In genomic region chr1:86440887-86441723, GRCm38 (mm10) we compare ENCODE assay signal across 8 mouse cellular contexts. TPM values are rescaled to one million over a fixed set of nuclear protein-coding genes. Genes with fewer than 3 reads are reported as not detected.
A peak's percentile ranks its signal among the peaks of the same experiment; 100 is the strongest.
DNase-seq lines count a peak whose midpoint lies in the region; ATAC-seq and TF ChIP-seq lines count a peak whose summit lies in the region.

No protein-coding gene starts in this region.

- H3K9me3 ChIP-seq in forebrain, postnatal 0 days (ENCODE audit: low read length), result no peaks in the 10 kb centered on the region
- H3K9me3 ChIP-seq in intestine, embryonic 14.5 days (ENCODE audit: control insufficient read depth, low read length), result no peaks in the 10 kb centered on the region
- H3K9me3 ChIP-seq in liver, embryonic 11.5 days (ENCODE audit: control insufficient read depth, low read length), result no peaks in the 10 kb centered on the region
- H3K9me3 ChIP-seq in midbrain, postnatal 0 days (ENCODE audit: low read length), result no peaks in the 10 kb centered on the region
- H3K9me3 ChIP-seq in stomach, postnatal 0 days (ENCODE audit: control insufficient read depth, low read length), result no peaks in the 10 kb centered on the region

- peak overlapping the region; percentile 47 for H3K4me3 ChIP-seq in cerebellum, adult 2 months (replicated peaks; ENCODE audit: insufficient read depth, low read depth, low read length)
- H3K4me3 ChIP-seq in forebrain, postnatal 0 days (ENCODE audit: low read depth, low read length), result peak overlapping the region; percentile 44
- peak overlapping the region; percentile 40 for H3K4me3 ChIP-seq in intestine, embryonic 14.5 days (ENCODE audit: low read depth, low read length)
- H3K4me3 ChIP-seq in liver, embryonic 11.5 days (ENCODE audit: low read depth, low read length), result peak overlapping the region; percentile 59
- H3K4me3 ChIP-seq in midbrain, postnatal 0 days (ENCODE audit: low read depth, low read length), result peak overlapping the region; percentile 48
- peak overlapping the region; percentile 48 for H3K4me3 ChIP-seq in stomach, postnatal 0 days (ENCODE audit: low read depth, low read length)

- peaks cover 8% of the 10 kb centered on the region; the same call in 1 of the 2 replicates for H3K4me1 ChIP-seq in cerebellum, adult 2 months (ENCODE audit: control insufficient read depth, insufficient read depth, low read length)
- H3K4me1 ChIP-seq in forebrain, postnatal 0 days (ENCODE audit: insufficient read depth), result peaks cover 19% of the 10 kb centered on the region; the same call in 1 of the 2 replicates
- peaks cover 44% of the 10 kb centered on the region for H3K4me1 ChIP-seq in intestine, embryonic 14.5 days (replicated peaks; ENCODE audit: control insufficient read depth, insufficient read depth, low read length)
- peaks cover 38% of the 10 kb centered on the region for H3K4me1 ChIP-seq in liver, embryonic 11.5 days (replicated peaks; ENCODE audit: control insufficient read depth, insufficient read depth, low read length)
- H3K4me1 ChIP-seq in midbrain, postnatal 0 days (ENCODE audit: insufficient read depth, low read length), result peaks cover 12% of the 10 kb centered on the region
- peaks cover 11% of the 10 kb centered on the region for H3K4me1 ChIP-seq in stomach, postnatal 0 days (replicated peaks; ENCODE audit: control insufficient read depth, insufficient read depth)

- 0 out of 2 replicates have a peak, but pooled peaks have one; percentile 25 for TF ChIP-seq POLR2A in cerebellum, adult 2 months (IDR thresholded peaks at IDR 0.05; ENCODE audit: borderline replicate concordance, insufficient read depth, low read length)

- peak; percentile 59 for DNase-seq in ovary, adult 18-20 months (ENCODE audit: low spot score)
- DNase-seq in ovary, postnatal 10 days (ENCODE audit: low spot score), result no peak
- DNase-seq in cerebellum, adult 2 months, result peak; percentile 59 to 69
- DNase-seq in forebrain, postnatal 0 days, result peak; percentile 89
- DNase-seq in intestine, embryonic 14.5 days (ENCODE audit: low spot score), result peak; percentile 79
- DNase-seq in liver, embryonic 11.5 days (ENCODE audit: low spot score), result peak; percentile 73
- DNase-seq in midbrain, postnatal 0 days (ENCODE audit: low spot score), result peak; percentile 86
- peak; percentile 89 for DNase-seq in stomach, postnatal 0 days (ENCODE audit: low spot score)

- H3K27me3 ChIP-seq in cerebellum, adult 2 months (ENCODE audit: control insufficient read depth, insufficient read depth, low read length), result no peaks in the 10 kb centered on the region
- no peaks in the 10 kb centered on the region for H3K27me3 ChIP-seq in forebrain, postnatal 0 days (ENCODE audit: insufficient read depth, low read length)
- no peaks in the 10 kb centered on the region for H3K27me3 ChIP-seq in intestine, embryonic 14.5 days (replicated peaks; ENCODE audit: control insufficient read depth, insufficient read depth, low read length)
- H3K27me3 ChIP-seq in liver, embryonic 11.5 days (replicated peaks; ENCODE audit: control insufficient read depth, insufficient read depth, low read length), result 0 out of 2 replicates have a peak, but pooled peaks cover 3% of the 10 kb centered on the region
- H3K27me3 ChIP-seq in midbrain, postnatal 0 days (ENCODE audit: insufficient read depth, low read length), result no peaks in the 10 kb centered on the region
- no peaks in the 10 kb centered on the region for H3K27me3 ChIP-seq in stomach, postnatal 0 days (ENCODE audit: control insufficient read depth, insufficient read depth, low read length)

- under 1% methylated on average over 29 of the region's 29 CpGs for WGBS in cerebellum, adult 2 months
- WGBS in forebrain, postnatal 0 days, result 1% methylated on average over 29 of the region's 29 CpGs
- under 1% methylated on average over 29 of the region's 29 CpGs for WGBS in intestine, embryonic 14.5 days
- WGBS in liver, embryonic 11.5 days, result under 1% methylated on average over 29 of the region's 29 CpGs
- 1% methylated on average over 29 of the region's 29 CpGs for WGBS in midbrain, postnatal 0 days
- WGBS in stomach, postnatal 0 days, result under 1% methylated on average over 29 of the region's 29 CpGs

- TF ChIP-seq EP300 in stomach, postnatal 0 days (optimal IDR thresholded peaks at IDR 0.05), result peak; percentile 10

- peak overlapping the region; percentile 90 for H3K27ac ChIP-seq in cerebellum, adult 2 months (ENCODE audit: insufficient read depth, low read length)
- H3K27ac ChIP-seq in forebrain, postnatal 0 days (ENCODE audit: low read depth, low read length), result peak overlapping the region; percentile 99
- H3K27ac ChIP-seq in intestine, embryonic 14.5 days (ENCODE audit: low read depth), result peak overlapping the region; percentile 100
- peak overlapping the region; percentile 98 for H3K27ac ChIP-seq in liver, embryonic 11.5 days (ENCODE audit: low read depth, low read length)
- H3K27ac ChIP-seq in midbrain, postnatal 0 days (ENCODE audit: low read depth, low read length), result peak overlapping the region; percentile 98
- peak overlapping the region; percentile 100 for H3K27ac ChIP-seq in stomach, postnatal 0 days (replicated peaks)

- peak overlapping the region; percentile 94 for H3K4me2 ChIP-seq in forebrain, postnatal 0 days (ENCODE audit: low read depth)
- peak overlapping the region; percentile 91 for H3K4me2 ChIP-seq in intestine, embryonic 14.5 days (ENCODE audit: low read length)
- H3K4me2 ChIP-seq in liver, embryonic 11.5 days, result peak overlapping the region; percentile 95
- H3K4me2 ChIP-seq in midbrain, postnatal 0 days (ENCODE audit: low read depth, low read length, poor library complexity, severe bottlenecking), result peak overlapping the region; percentile 86
- peak overlapping the region; percentile 81 for H3K4me2 ChIP-seq in stomach, postnatal 0 days (replicated peaks; ENCODE audit: low read depth)

- no peaks in the 10 kb centered on the region for H3K36me3 ChIP-seq in forebrain, postnatal 0 days (ENCODE audit: insufficient read depth)
- H3K36me3 ChIP-seq in intestine, embryonic 14.5 days (ENCODE audit: control insufficient read depth, insufficient read depth, low read length), result no peaks in the 10 kb centered on the region
- no peaks in the 10 kb centered on the region for H3K36me3 ChIP-seq in liver, embryonic 11.5 days (ENCODE audit: control insufficient read depth, insufficient read depth, low read length)
- no peaks in the 10 kb centered on the region for H3K36me3 ChIP-seq in midbrain, postnatal 0 days (ENCODE audit: insufficient read depth, low read length)
- no peaks in the 10 kb centered on the region for H3K36me3 ChIP-seq in stomach, postnatal 0 days (ENCODE audit: control insufficient read depth, insufficient read depth, low read length)

- peak; percentile 42 for ATAC-seq in forebrain, postnatal 0 days
- ATAC-seq in intestine, embryonic 14.5 days (replicated peaks; ENCODE audit: low FRiP score, low TSS enrichment, low read depth), result peak; percentile 43
- ATAC-seq in liver, embryonic 11.5 days (replicated peaks; ENCODE audit: low FRiP score), result peak; percentile 56
- ATAC-seq in midbrain, postnatal 0 days (ENCODE audit: low FRiP score), result peak; percentile 55
- ATAC-seq in stomach, postnatal 0 days (ENCODE audit: low FRiP score, low TSS enrichment), result peak; percentile 35

- no peak for TF ChIP-seq CTCF in cerebellum, adult 2 months (IDR thresholded peaks at IDR 0.05; ENCODE audit: borderline replicate concordance, insufficient read depth, low read depth, low read length)
- no peak for TF ChIP-seq CTCF in forebrain, postnatal 0 days (IDR thresholded peaks at IDR 0.05; ENCODE audit: low read depth)
- peak; percentile 22; the same call in 1 of the 2 replicates for TF ChIP-seq CTCF in midbrain, postnatal 0 days (IDR thresholded peaks at IDR 0.05)
- 0 out of 2 replicates have a peak, but pooled peaks have one; percentile 4 for TF ChIP-seq CTCF in stomach, postnatal 0 days (IDR thresholded peaks at IDR 0.05; ENCODE audit: low read depth)

- H3K9ac ChIP-seq in forebrain, postnatal 0 days, result peak overlapping the region; percentile 92
- peak overlapping the region; percentile 96 for H3K9ac ChIP-seq in intestine, embryonic 14.5 days (ENCODE audit: low read length)
- peak overlapping the region; percentile 96 for H3K9ac ChIP-seq in liver, embryonic 11.5 days (ENCODE audit: low read depth, low read length)
- H3K9ac ChIP-seq in midbrain, postnatal 0 days (replicated peaks; ENCODE audit: low read length, poor library complexity, severe bottlenecking), result peak overlapping the region; percentile 81
- H3K9ac ChIP-seq in stomach, postnatal 0 days (ENCODE audit: low read length), result peak overlapping the region; percentile 88

RNA-seq across cellular contexts. Expression of gene Tex44, which starts 15.0 kb away (rescaled TPM):
- not detected in 2 replicates for polyA plus RNA-seq in cerebellum, adult 2 months (2012; rRNA removed)
- total RNA-seq in forebrain, postnatal 0 days (2014; rRNA removed), result 0.29 TPM in 1 of 2 replicates, not detected in the other
- not detected in 2 replicates for polyA plus RNA-seq in forebrain, postnatal 0 days (2015; fragmentation: Nextera tagmentation; extraction: Ambion mirVana)
- not detected in 2 replicates for polyA plus RNA-seq in intestine, embryonic 14.5 days (2014; fragmentation: Nextera tagmentation; extraction: Ambion mirVana)
- polyA plus RNA-seq in liver, embryonic 11.5 days (2014; fragmentation: Nextera tagmentation; extraction: Ambion mirVana), result not detected in 2 replicates
- 0.14 TPM in 1 of 2 replicates, not detected in the other for total RNA-seq in midbrain, postnatal 0 days (2014; rRNA removed)
- not detected in 2 replicates for polyA plus RNA-seq in midbrain, postnatal 0 days (2015; fragmentation: Nextera tagmentation; extraction: Ambion mirVana)
- polyA plus RNA-seq in stomach, postnatal 0 days (2015; fragmentation: Nextera tagmentation; extraction: Ambion mirVana), result not detected in 2 replicates

RNA-seq across cellular contexts. Expression of gene Nmur1, which starts 15.1 kb away (rescaled TPM):
- polyA plus RNA-seq in cerebellum, adult 2 months (2012; rRNA removed), result 1.6 and 1.8 TPM in 2 replicates
- total RNA-seq in forebrain, postnatal 0 days (2014; rRNA removed), result 0.15 and 0.33 TPM in 2 replicates
- 0.17 and 0.19 TPM in 2 replicates for polyA plus RNA-seq in forebrain, postnatal 0 days (2015; fragmentation: Nextera tagmentation; extraction: Ambion mirVana)
- not detected in 2 replicates for polyA plus RNA-seq in intestine, embryonic 14.5 days (2014; fragmentation: Nextera tagmentation; extraction: Ambion mirVana)
- not detected in 2 replicates for polyA plus RNA-seq in liver, embryonic 11.5 days (2014; fragmentation: Nextera tagmentation; extraction: Ambion mirVana)
- total RNA-seq in midbrain, postnatal 0 days (2014; rRNA removed), result not detected in 2 replicates
- polyA plus RNA-seq in midbrain, postnatal 0 days (2015; fragmentation: Nextera tagmentation; extraction: Ambion mirVana), result 0.27 and 0.33 TPM in 2 replicates
- 0.52 and 0.56 TPM in 2 replicates for polyA plus RNA-seq in stomach, postnatal 0 days (2015; fragmentation: Nextera tagmentation; extraction: Ambion mirVana)

Comparison
In these comparisons a context has a peak if more than half of its experiments do, and no peak if none do; other contexts are left out.
1. CTCF ChIP-seq: peak in midbrain, postnatal 0 days (single experiment) and stomach, postnatal 0 days (single experiment); none in cerebellum, adult 2 months (single experiment) and forebrain, postnatal 0 days (single experiment).
2. Peak in every context shown above with its lines, with median percentiles within 50 percentile points of each other: H3K27ac ChIP-seq, H3K4me3 ChIP-seq, ATAC-seq, H3K4me2 ChIP-seq and H3K9ac ChIP-seq.